Mouse (Mus musculus): ENCODE data around the gene Trmt1. TPM values are rescaled to one million over a fixed set of nuclear protein-coding genes. Genes with fewer than 3 reads are reported as not detected.

Gene Trmt1
- total and polyA plus RNA-seq, 3 experiments = 77.0 to 160 (median 157) TPM

DNA sequence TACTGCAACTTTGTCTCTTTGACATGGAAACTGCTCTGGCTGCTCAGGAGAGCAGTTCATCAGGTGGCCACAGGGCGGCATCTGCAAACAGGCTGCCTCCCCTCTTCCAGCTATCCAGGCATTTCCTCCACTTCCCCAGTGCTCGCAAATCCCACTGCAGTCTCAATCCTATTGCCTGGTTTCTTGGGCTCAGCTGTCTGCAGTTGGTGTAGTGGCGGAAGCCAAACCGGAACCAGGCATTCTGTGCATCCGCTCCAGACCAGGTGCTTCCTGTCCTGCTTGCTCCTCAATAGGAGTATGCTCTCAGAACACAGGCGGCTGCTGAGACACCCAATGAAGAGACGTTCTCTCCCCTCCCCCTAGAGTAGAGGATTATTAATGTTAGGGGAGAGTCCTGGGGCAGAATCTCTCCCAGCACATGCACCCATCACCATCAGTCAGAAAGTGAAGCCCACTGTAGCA lies 13.8 kb downstream of the Trmt1 start (continued):
- TF ChIP-seq E2F4 (IDR thresholded peaks at IDR 0.05; ENCODE audit: insufficient replicate concordance, low read depth, low read length) (no peak), RAD21 (IDR thresholded peaks at IDR 0.05; ENCODE audit: low read depth, low read length) (peak; percentile 9; the same call in 1 of the 2 replicates), SMC3 (IDR thresholded peaks at IDR 0.05; ENCODE audit: low read depth, low read length) (no peak; the same call in 1 of the 2 replicates), JUN (IDR thresholded peaks at IDR 0.05; ENCODE audit: insufficient read depth, low read depth, low read length) (no peak), ZMIZ1 (IDR thresholded peaks at IDR 0.05; ENCODE audit: low read depth, low read length) (no peak; the same call in 1 of the 2 replicates), HCFC1 (IDR thresholded peaks at IDR 0.05; ENCODE audit: low read depth, low read length) (peak; percentile 56; the same call in 1 of the 2 replicates), JUND (conservative IDR thresholded peaks at IDR 0.05; ENCODE audit: low read depth, low read length) (no peak), NELFE (IDR thresholded peaks at IDR 0.05; ENCODE audit: low read depth, low read length) (no peak), USF2 (conservative IDR thresholded peaks at IDR 0.05; ENCODE audit: low read depth, low read length) (no peak)

DNA sequence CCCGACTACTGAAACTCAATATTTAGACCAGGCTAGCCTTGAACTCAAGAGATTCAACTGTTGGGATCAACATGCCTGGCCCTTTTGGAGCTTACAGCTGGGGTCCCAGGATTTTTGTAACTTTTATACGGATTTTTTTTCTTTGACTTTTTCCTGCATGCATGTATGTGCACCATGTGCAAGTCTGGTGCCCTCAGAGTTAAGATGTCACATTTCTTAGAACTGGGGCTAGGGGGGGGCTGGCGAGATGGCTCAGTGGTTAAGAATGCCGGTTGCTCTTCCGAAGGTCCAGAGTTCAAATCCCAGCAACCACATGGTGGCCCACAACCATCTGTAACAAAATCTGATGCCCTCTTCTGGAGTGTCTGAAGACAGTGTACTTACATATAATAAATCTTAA lies 14.4 kb downstream of the Trmt1 start:
- peaks cover 14 to 61% of the 10 kb centered on the region in 2 experiments for H3K4me1 ChIP-seq (ENCODE audit: control insufficient read depth in 1 of 2, insufficient read depth in 2 of 2)
- H3K9me3 ChIP-seq (replicated peaks; ENCODE audit: low read length) = peaks cover 2% of the 10 kb centered on the region
- H3K27ac ChIP-seq (ENCODE audit: insufficient read depth, low read depth) = peak overlapping the region; percentile 90
- peaks cover 43 to 72% of the 10 kb centered on the region in 2 experiments for H3K36me3 ChIP-seq (replicated peaks in 1 of 2; ENCODE audit: control insufficient read depth in 1 of 2, insufficient read depth in 1 of 2, low read length in 1 of 2)
- TF ChIP-seq MAZ (IDR thresholded peaks at IDR 0.05; ENCODE audit: low read depth, low read length) (0 out of 2 replicates have a peak, but pooled peaks have one; percentile 11), ELF1 (IDR thresholded peaks at IDR 0.05; ENCODE audit: low read depth, low read length) (0 out of 2 replicates have a peak, but pooled peaks have one; percentile 1), KAT2A (IDR thresholded peaks at IDR 0.05; ENCODE audit: insufficient replicate concordance, low read length) (no peak)
- dilution Hi-C loops (cut with MboI; ENCODE audit: extremely low pct_ligation_motif_present, extremely low pct_unique_long_range_greater_than_20kb, low sequenced_read_pairs) = no loop called here
- in situ Hi-C loops (cut with MboI; ENCODE audit: low pct_ligation_motif_present, low pct_unique_long_range_greater_than_20kb, low sequenced_read_pairs) = no loop called here
- no peak overlapping the region for H3K9ac ChIP-seq (ENCODE audit: insufficient read depth, low read depth)
- peaks cover 18% of the 10 kb centered on the region for H3K79me2 ChIP-seq (replicated peaks; ENCODE audit: control insufficient read depth, extremely low read depth, insufficient read depth, poor library complexity, severe bottlenecking)
- no peaks in the 10 kb centered on the region for H3K27me3 ChIP-seq (replicated peaks)
- no peak overlapping the region for H3K4me3 ChIP-seq (replicated peaks in 1 of 3; ENCODE audit: low read depth in 2 of 3, low read length in 2 of 3, poor library complexity in 1 of 3)
- no peak for DNase-seq (ENCODE audit: extremely low read depth)
- H3K4me2 ChIP-seq (ENCODE audit: insufficient read depth, low read depth, poor library complexity, severe bottlenecking) = no peak overlapping the region

DNA sequence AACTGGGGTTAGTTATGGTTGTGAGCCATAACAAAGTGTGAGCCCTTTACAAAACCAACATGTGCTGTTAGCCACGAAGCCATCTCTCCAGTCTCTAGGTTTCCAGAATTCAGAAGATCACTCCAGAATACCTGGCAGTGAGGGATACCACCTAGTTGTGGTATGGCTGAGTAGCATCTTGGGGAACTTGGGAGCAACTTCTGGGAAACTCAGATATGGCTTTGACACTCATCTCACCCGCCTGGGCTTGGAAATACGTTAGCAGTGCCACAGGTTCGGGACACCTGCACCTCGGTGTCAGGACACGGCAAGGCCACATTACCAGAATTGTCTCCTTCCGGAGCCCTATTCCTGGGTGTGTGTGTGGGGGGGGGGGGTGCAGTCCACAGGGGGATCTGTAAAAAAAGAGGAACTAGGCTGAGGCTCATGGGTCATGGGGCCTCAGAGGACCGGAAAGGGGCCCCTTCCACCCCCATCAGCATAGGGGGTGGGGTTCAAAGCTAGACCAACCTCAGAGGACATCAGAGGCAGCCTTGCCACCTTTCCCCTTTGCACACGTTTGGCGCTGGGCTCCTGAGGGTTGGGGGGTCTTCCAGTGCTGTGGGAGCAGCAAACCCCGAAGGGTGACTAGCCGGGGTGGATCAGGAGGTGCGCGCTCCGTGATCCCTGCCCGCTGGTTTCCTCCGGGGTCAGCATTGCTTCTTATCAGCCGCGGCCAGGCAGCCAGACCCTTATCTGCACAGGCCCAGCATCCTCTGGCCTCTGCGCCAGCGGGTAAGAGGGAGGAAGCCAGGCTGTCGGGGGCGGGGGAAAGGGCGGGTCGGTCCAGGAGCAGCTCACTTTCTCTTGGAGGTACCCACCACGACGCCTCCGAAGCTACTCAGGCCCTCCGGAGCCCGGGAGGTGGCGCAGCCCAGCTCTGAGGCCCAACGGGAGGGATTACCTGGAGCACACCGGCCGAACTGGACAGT lies 15.1 kb downstream of the Trmt1 start, which contains the start of gene Lyl1:
TSS of gene Lyl1 (plus strand) at position 517 of the 971 bp plus-strand sequence.
- peak within 1 kb of the TSS; percentile 81 for H3K9ac ChIP-seq (ENCODE audit: insufficient read depth, low read depth)
- in situ Hi-C loops (cut with MboI; ENCODE audit: low pct_ligation_motif_present, low pct_unique_long_range_greater_than_20kb, low sequenced_read_pairs) (no loop called here), dilution Hi-C loops (cut with MboI; ENCODE audit: extremely low pct_ligation_motif_present, extremely low pct_unique_long_range_greater_than_20kb, low sequenced_read_pairs) (no loop called here)
- peak within 1 kb of the TSS; percentile 99 for H3K27ac ChIP-seq (ENCODE audit: insufficient read depth, low read depth)
- peak within 1 kb of the TSS; percentile 53 to 79 (median 79) for H3K4me3 ChIP-seq (replicated peaks in 1 of 3; ENCODE audit: low read depth in 2 of 3, low read length in 2 of 3, poor library complexity in 1 of 3)
- peaks cover 43 to 68% of the 10 kb centered on the region in 2 experiments for H3K36me3 ChIP-seq (replicated peaks in 1 of 2; ENCODE audit: control insufficient read depth in 1 of 2, insufficient read depth in 1 of 2, low read length in 1 of 2)
- peaks cover 14 to 62% of the 10 kb centered on the region in 2 experiments for H3K4me1 ChIP-seq (ENCODE audit: control insufficient read depth in 1 of 2, insufficient read depth in 2 of 2)
- H3K4me2 ChIP-seq (ENCODE audit: insufficient read depth, low read depth, poor library complexity, severe bottlenecking) = peak within 1 kb of the TSS; percentile 57
- no peaks in the 10 kb centered on the region for H3K27me3 ChIP-seq (replicated peaks)
- DNase-seq (ENCODE audit: extremely low read depth) = peak; percentile 94
- peaks cover 18% of the 10 kb centered on the region for H3K79me2 ChIP-seq (replicated peaks; ENCODE audit: control insufficient read depth, extremely low read depth, insufficient read depth, poor library complexity, severe bottlenecking)
- H3K9me3 ChIP-seq (replicated peaks; ENCODE audit: low read length) = peaks cover 2% of the 10 kb centered on the region
- TF ChIP-seq UBTF (IDR thresholded peaks at IDR 0.05; ENCODE audit: low read depth, low read length) (peak; percentile 81), ELF1 (IDR thresholded peaks at IDR 0.05; ENCODE audit: low read depth, low read length) (peak; percentile 7; the same call in 1 of the 2 replicates), CHD1 (IDR thresholded peaks at IDR 0.05; ENCODE audit: low read depth, low read length) (no peak), IRF4 (IDR thresholded peaks at IDR 0.05; ENCODE audit: low read depth, low read length) (peak; percentile 86), EP300 (IDR thresholded peaks at IDR 0.05; ENCODE audit: low read length) (peak; percentile 86), MEF2A (IDR thresholded peaks at IDR 0.05; ENCODE audit: borderline replicate concordance, low read depth, low read length) (peak; percentile 77), CHD2 (IDR thresholded peaks at IDR 0.05; ENCODE audit: low read length) (peak; percentile 90), RCOR1 (conservative IDR thresholded peaks at IDR 0.05; ENCODE audit: low read depth, low read length) (peak; percentile 39; the same call in 1 of the 2 replicates), MAFK (IDR thresholded peaks at IDR 0.05; ENCODE audit: insufficient replicate concordance, low read length) (no peak), MAZ (IDR thresholded peaks at IDR 0.05; ENCODE audit: low read depth, low read length) (peak; percentile 95), SIN3A (IDR thresholded peaks at IDR 0.05; ENCODE audit: low read length) (peak; percentile 47; the same call in 1 of the 2 replicates), TBP (conservative IDR thresholded peaks at IDR 0.05; ENCODE audit: low read depth, low read length) (peak; percentile 79; the same call in 1 of the 2 replicates), ZNF384 (IDR thresholded peaks at IDR 0.05; ENCODE audit: low read depth, low read length) (peak; percentile 67), PAX5 (IDR thresholded peaks at IDR 0.05; ENCODE audit: low read length) (no peak), GABPA (IDR thresholded peaks at IDR 0.05; ENCODE audit: insufficient replicate concordance, low read depth, low read length) (no peak), NRF1 (IDR thresholded peaks at IDR 0.05; ENCODE audit: low read depth, low read length) (0 out of 2 replicates have a peak, but pooled peaks have one; percentile 19), E2F4 (IDR thresholded peaks at IDR 0.05; ENCODE audit: insufficient replicate concordance, low read depth, low read length) (no peak)
